Mouse (Mus musculus): Measurements from ENCODE around the gene Fuca2. TPM values are rescaled to one million over a fixed set of nuclear protein-coding genes. Genes with fewer than 3 reads are reported as not detected.

Fuca2 gene
- polyA plus RNA-seq, 1 experiment from 2014 or later: 105 TPM

- WGBS: under 1% methylated on average over 51 of the region's 51 CpGs
- H3K27me3 ChIP-seq (ENCODE audit: control insufficient read depth, insufficient read depth, low read length): no peaks in the 10 kb centered on the region
- peak within 1 kb of the TSS; percentile 68 for H3K4me2 ChIP-seq (ENCODE audit: low read depth, low read length)
- H3K4me1 ChIP-seq (ENCODE audit: control insufficient read depth, insufficient read depth, low read length): peaks cover 10% of the 10 kb centered on the region; the same call in 1 of the 2 replicates
- peak within 1 kb of the TSS; percentile 88 for H3K9ac ChIP-seq (ENCODE audit: low read length)
- H3K9me3 ChIP-seq (replicated peaks; ENCODE audit: control insufficient read depth, low read length): no peaks in the 10 kb centered on the region
- H3K27ac ChIP-seq (ENCODE audit: low read length): peak within 1 kb of the TSS; percentile 80
- H3K36me3 ChIP-seq (ENCODE audit: control insufficient read depth, insufficient read depth, low read length): no peaks in the 10 kb centered on the region
- peak; percentile 97 for ATAC-seq (ENCODE audit: insufficient read depth, low FRiP score)
- H3K4me3 ChIP-seq (replicated peaks; ENCODE audit: low read length): peak within 1 kb of the TSS; percentile 83
Measured at GRCm38 (mm10) chr10:13552646-13553497, 53.5 kb downstream of the Fuca2 start, which contains the start of the genes Adat2 and Pex3. TSS of gene Adat2 (plus strand) at chr10:13552894. TSS of gene Pex3 (minus strand) at chr10:13553142.

- Histone ChIP-seq H3K27ac (ENCODE audit: low read length) (no peak overlapping the region), H3K27me3 (ENCODE audit: control insufficient read depth, insufficient read depth, low read length) (no peaks in the 10 kb centered on the region), H3K4me1 (ENCODE audit: control insufficient read depth, insufficient read depth, low read length) (peaks cover 10% of the 10 kb centered on the region; the same call in 1 of the 2 replicates), H3K9ac (ENCODE audit: low read length) (peak overlapping the region; percentile 88), H3K4me2 (ENCODE audit: low read depth, low read length) (peak overlapping the region; percentile 68), H3K36me3 (ENCODE audit: control insufficient read depth, insufficient read depth, low read length) (no peaks in the 10 kb centered on the region), H3K9me3 (replicated peaks; ENCODE audit: control insufficient read depth, low read length) (no peaks in the 10 kb centered on the region), H3K4me3 (replicated peaks; ENCODE audit: low read length) (peak overlapping the region; percentile 83)
- ATAC-seq (ENCODE audit: insufficient read depth, low FRiP score): peak; percentile 8; the same call in 1 of the 2 replicates
- 21% methylated on average over 10 of the region's 10 CpGs for WGBS
Measured at GRCm38 (mm10) chr10:13553498-13553985, 54.2 kb downstream of the Fuca2 start.

- Histone ChIP-seq H3K27ac (ENCODE audit: low read length) (no peak overlapping the region), H3K4me3 (replicated peaks; ENCODE audit: low read length) (no peak overlapping the region), H3K27me3 (ENCODE audit: control insufficient read depth, insufficient read depth, low read length) (no peaks in the 10 kb centered on the region), H3K36me3 (ENCODE audit: control insufficient read depth, insufficient read depth, low read length) (no peaks in the 10 kb centered on the region), H3K4me2 (ENCODE audit: low read depth, low read length) (no peak overlapping the region), H3K4me1 (ENCODE audit: control insufficient read depth, insufficient read depth, low read length) (peaks cover 10% of the 10 kb centered on the region; the same call in 1 of the 2 replicates), H3K9me3 (replicated peaks; ENCODE audit: control insufficient read depth, low read length) (no peaks in the 10 kb centered on the region), H3K9ac (ENCODE audit: low read length) (no peak overlapping the region)
- ATAC-seq (ENCODE audit: insufficient read depth, low FRiP score): no peak
- 94% methylated on average over 1 of the region's 1 CpGs for WGBS
Measured at GRCm38 (mm10) chr10:13554316-13554715, 55.0 kb downstream of the Fuca2 start.

GRCm38 (mm10) chr10:13560014-13560674 is 60.8 kb downstream of the Fuca2 start:
- WGBS: 86% methylated on average over 13 of the region's 13 CpGs
- no peak for ATAC-seq (ENCODE audit: insufficient read depth, low FRiP score)
- no peaks in the 10 kb centered on the region for H3K4me1 ChIP-seq (ENCODE audit: control insufficient read depth, insufficient read depth, low read length)
- H3K9ac ChIP-seq (ENCODE audit: low read length): no peak overlapping the region
- H3K4me3 ChIP-seq (replicated peaks; ENCODE audit: low read length): no peak overlapping the region
- H3K9me3 ChIP-seq (replicated peaks; ENCODE audit: control insufficient read depth, low read length): no peaks in the 10 kb centered on the region
- no peak overlapping the region for H3K27ac ChIP-seq (ENCODE audit: low read length)
- H3K4me2 ChIP-seq (ENCODE audit: low read depth, low read length): no peak overlapping the region
- H3K36me3 ChIP-seq (ENCODE audit: control insufficient read depth, insufficient read depth, low read length): 0 out of 2 replicates have a peak, but pooled peaks cover 5% of the 10 kb centered on the region
- H3K27me3 ChIP-seq (ENCODE audit: control insufficient read depth, insufficient read depth, low read length): no peaks in the 10 kb centered on the region

GRCm38 (mm10) chr10:13564364-13565079 is 65.2 kb downstream of the Fuca2 start:
- H3K27me3 ChIP-seq (ENCODE audit: control insufficient read depth, insufficient read depth, low read length): no peaks in the 10 kb centered on the region
- H3K36me3 ChIP-seq (ENCODE audit: control insufficient read depth, insufficient read depth, low read length): 0 out of 2 replicates have a peak, but pooled peaks cover 5% of the 10 kb centered on the region
- no peaks in the 10 kb centered on the region for H3K9me3 ChIP-seq (replicated peaks; ENCODE audit: control insufficient read depth, low read length)
- H3K4me2 ChIP-seq (ENCODE audit: low read depth, low read length): peak overlapping the region; percentile 51
- H3K4me3 ChIP-seq (replicated peaks; ENCODE audit: low read length): peak overlapping the region; percentile 23
- ATAC-seq (ENCODE audit: insufficient read depth, low FRiP score): peak; percentile 40; the same call in 1 of the 2 replicates
- 24% methylated on average over 24 of the region's 24 CpGs for WGBS
- peak overlapping the region; percentile 54; the same call in 1 of the 2 replicates for H3K9ac ChIP-seq (ENCODE audit: low read length)
- no peak overlapping the region for H3K27ac ChIP-seq (ENCODE audit: low read length)
- H3K4me1 ChIP-seq (ENCODE audit: control insufficient read depth, insufficient read depth, low read length): no peaks in the 10 kb centered on the region

GRCm38 (mm10) chr10:13565080-13565448 is 65.7 kb downstream of the Fuca2 start:
- WGBS: 46% methylated on average over 8 of the region's 8 CpGs
- no peaks in the 10 kb centered on the region for H3K27me3 ChIP-seq (ENCODE audit: control insufficient read depth, insufficient read depth, low read length)
- H3K9me3 ChIP-seq (replicated peaks; ENCODE audit: control insufficient read depth, low read length): no peaks in the 10 kb centered on the region
- H3K4me1 ChIP-seq (ENCODE audit: control insufficient read depth, insufficient read depth, low read length): no peaks in the 10 kb centered on the region
- H3K4me2 ChIP-seq (ENCODE audit: low read depth, low read length): peak overlapping the region; percentile 51
- no peak overlapping the region for H3K27ac ChIP-seq (ENCODE audit: low read length)
- H3K36me3 ChIP-seq (ENCODE audit: control insufficient read depth, insufficient read depth, low read length): 0 out of 2 replicates have a peak, but pooled peaks cover 5% of the 10 kb centered on the region
- H3K9ac ChIP-seq (ENCODE audit: low read length): 0 out of 2 replicates have a peak overlapping the region, but pooled peaks have one; percentile 54
- peak overlapping the region; percentile 23 for H3K4me3 ChIP-seq (replicated peaks; ENCODE audit: low read length)
- no peak for ATAC-seq (ENCODE audit: insufficient read depth, low FRiP score)

GRCm38 (mm10) chr10:13566393-13566792 is 67.1 kb downstream of the Fuca2 start:
- no peak overlapping the region for H3K9ac ChIP-seq (ENCODE audit: low read length)
- 0 out of 2 replicates have a peak, but pooled peaks cover 5% of the 10 kb centered on the region for H3K36me3 ChIP-seq (ENCODE audit: control insufficient read depth, insufficient read depth, low read length)
- WGBS: 46% methylated on average over 13 of the region's 13 CpGs
- H3K27me3 ChIP-seq (ENCODE audit: control insufficient read depth, insufficient read depth, low read length): no peaks in the 10 kb centered on the region
- H3K27ac ChIP-seq (ENCODE audit: low read length): no peak overlapping the region
- no peaks in the 10 kb centered on the region for H3K4me1 ChIP-seq (ENCODE audit: control insufficient read depth, insufficient read depth, low read length)
- H3K4me2 ChIP-seq (ENCODE audit: low read depth, low read length): peak overlapping the region; percentile 40
- no peaks in the 10 kb centered on the region for H3K9me3 ChIP-seq (replicated peaks; ENCODE audit: control insufficient read depth, low read length)
- ATAC-seq (ENCODE audit: insufficient read depth, low FRiP score): no peak; the same call in 1 of the 2 replicates
- peak overlapping the region; percentile 17 for H3K4me3 ChIP-seq (replicated peaks; ENCODE audit: low read length)

Measured in stomach, embryonic 16.5 days (tissue).